Mouse (Mus musculus) gastrocnemius, adult 2 months (tissue): Measurements from ENCODE around the gene Ugt1a1. TPM values are rescaled to one million over a fixed set of nuclear protein-coding genes. Genes with fewer than 3 reads are reported as not detected.
A peak's percentile ranks its signal among the peaks of the same experiment; 100 is the strongest.
"Not testable (repeated sequence)": the region's sequence is repeated elsewhere in the genome, so short reads cannot be mapped to it uniquely, and the experiment has no call there.

Experiments
- DNase-seq: peaks from one replicate; pipeline ENCODE4 v3.0.0; 2022
- H3K27ac ChIP-seq: fragments of 200-600 bp; 2 replicates; pipeline ENCODE4 v1.8.1; 2022; ENCODE audit warnings: mild to moderate bottlenecking
- H3K4me3 ChIP-seq: fragments of 200-600 bp; 2 replicates; pipeline ENCODE4 v1.8.1; 2022; ENCODE audit warnings: mild to moderate bottlenecking, moderate library complexity
- CTCF ChIP-seq: fragments of 200-600 bp; IDR thresholded peaks from 2 replicates; pipeline ENCODE4 v1.8.1; 2022; ENCODE audit warnings: antibody characterized with exemption, mild to moderate bottlenecking, moderate library complexity
- intact Hi-C: fragments of 180-260 bp; cut with DNase I; formaldehyde crosslinking; loops from one replicate; pipeline ENCODE4 v1.15.1; 2025
- long read RNA-seq, 2 experiments: library from polyadenylated mRNA; stranded (forward); transcript quantifications; one replicate each; pipeline ENCODE4 v2.0.0; 2021
- total RNA-seq, 2 experiments: library from RNA; stranded (reverse); gene quantifications; 2 replicates each; pipeline ENCODE4 v1.2.3; 2021

The Ugt1a1 gene
- not detected for total RNA-seq
- long read RNA-seq, experiment 1, result 0 reads
- long read RNA-seq, experiment 2, result 0 reads

GRCm38 (mm10) chr1:88211812-88212211 lies at the start of gene Ugt1a1:
TSS of gene Ugt1a1 (plus strand) at chr1:88211959.
- DNase-seq, result no peak
- intact Hi-C loops, result no loop called here
- no peak within 1 kb of the TSS for H3K27ac ChIP-seq
- TF ChIP-seq CTCF, result no peak
- H3K4me3 ChIP-seq, result no peak within 1 kb of the TSS

GRCm38 (mm10) chr1:88165711-88166110 lies 46.0 kb upstream of the Ugt1a1 start, which contains the start of gene Ugt1a5:
TSS of gene Ugt1a5 (plus strand) at chr1:88166012.
- H3K27ac ChIP-seq, result no peak within 1 kb of the TSS
- no peak for TF ChIP-seq CTCF
- intact Hi-C loops, result no loop called here
- H3K4me3 ChIP-seq, result no peak within 1 kb of the TSS
- no peak for DNase-seq

DNA sequence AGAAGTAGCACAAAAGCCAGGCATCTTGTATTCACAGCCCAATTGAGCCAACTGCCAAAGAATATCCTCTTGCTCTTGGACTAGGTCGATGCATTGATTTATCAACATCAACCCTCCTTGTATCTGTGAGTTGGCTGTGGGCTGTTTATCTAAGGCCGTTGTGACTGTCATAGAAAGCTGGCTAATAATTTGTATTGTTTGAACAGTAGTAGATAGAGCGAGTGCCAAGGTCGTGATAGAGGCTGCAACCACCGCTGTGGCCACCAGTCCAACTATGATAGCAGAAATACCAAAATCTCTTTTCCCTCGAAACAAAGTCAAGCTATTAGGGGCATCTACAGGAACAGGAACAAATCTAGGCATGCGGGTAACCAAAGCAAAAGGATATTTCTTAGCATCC lies 39.6 kb upstream of the Ugt1a1 start:
- H3K4me3 ChIP-seq, H3K27ac ChIP-seq, DNase-seq, intact Hi-C loops: not testable (repeated sequence)

GRCm38 (mm10) chr1:88179657-88180056 lies 32.1 kb upstream of the Ugt1a1 start:
- no peak for TF ChIP-seq CTCF
- intact Hi-C loops, result no loop called here
- no peak for DNase-seq
- Histone ChIP-seq H3K4me3 (no peak overlapping the region), H3K27ac (no peak overlapping the region)

DNA sequence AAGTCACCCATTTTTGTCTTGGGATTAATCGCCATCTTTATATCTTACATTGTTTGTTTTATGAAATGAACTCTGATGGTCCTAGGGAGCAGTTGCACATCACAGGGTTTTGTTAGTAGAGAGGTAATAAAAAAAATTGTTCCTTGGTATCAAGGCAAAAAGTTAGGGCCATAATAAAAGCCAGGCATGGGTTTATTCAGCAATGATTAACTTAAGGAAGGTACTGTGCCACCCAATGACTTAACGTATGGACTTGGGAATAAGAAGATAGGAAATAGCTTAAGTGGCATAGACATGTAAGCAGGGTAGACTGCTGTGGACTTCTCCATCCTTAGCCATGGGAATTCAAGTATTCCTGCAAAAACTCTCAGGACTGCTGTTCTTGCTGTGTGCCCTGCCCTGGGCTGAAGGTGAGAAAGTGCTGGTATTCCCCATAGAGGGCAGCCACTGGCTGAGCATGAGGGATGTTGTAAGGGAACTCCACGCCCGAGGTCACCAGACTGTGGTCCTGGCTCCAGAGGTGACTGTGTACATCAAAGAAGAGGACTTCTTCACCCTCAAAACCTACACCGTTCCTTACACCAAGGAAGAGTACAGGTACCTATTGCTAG lies 25.3 kb upstream of the Ugt1a1 start:
- H3K4me3 ChIP-seq, result no peak overlapping the region
- no peak for DNase-seq
- TF ChIP-seq CTCF, result no peak
- intact Hi-C loops, result no loop called here
- H3K27ac ChIP-seq, result no peak overlapping the region

DNA sequence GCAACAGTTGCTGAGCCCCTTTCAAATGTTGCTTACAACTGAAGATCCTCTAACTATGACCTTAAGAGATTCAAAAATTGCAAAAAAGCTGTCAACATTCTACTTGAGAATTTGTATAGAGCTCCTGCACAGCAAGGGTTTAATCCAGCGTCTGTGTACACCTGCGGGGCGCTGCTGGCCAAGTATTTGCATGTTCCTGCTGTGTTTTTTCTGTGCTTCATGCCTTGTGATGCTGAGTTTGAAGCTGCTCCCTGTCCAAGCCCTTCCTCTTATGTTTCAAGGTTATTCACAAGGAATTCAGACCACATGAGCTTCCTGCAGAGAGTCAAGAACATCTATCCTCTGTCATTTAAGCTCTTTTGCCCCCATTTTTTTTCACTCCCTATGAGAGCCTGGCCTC lies 19.6 kb upstream of the Ugt1a1 start:
- no peak for DNase-seq
- intact Hi-C loops, result no loop called here
- no peak for TF ChIP-seq CTCF
- Histone ChIP-seq H3K4me3 (no peak overlapping the region), H3K27ac (no peak overlapping the region)

GRCm38 (mm10) chr1:88195687-88196086 lies 16.1 kb upstream of the Ugt1a1 start:
- no peak overlapping the region for H3K4me3 ChIP-seq
- no peak for DNase-seq
- intact Hi-C loops, result no loop called here
- H3K27ac ChIP-seq, result no peak overlapping the region
- TF ChIP-seq CTCF, result no peak

- no peak for TF ChIP-seq CTCF
- intact Hi-C loops, result no loop called here
- H3K4me3 ChIP-seq, result no peak overlapping the region
Measured at GRCm38 (mm10) chr1:88197443-88197842, 14.3 kb upstream of the Ugt1a1 start.

GRCm38 (mm10) chr1:88199996-88200395 lies 11.8 kb upstream of the Ugt1a1 start:
- no peak for DNase-seq
- no peak for TF ChIP-seq CTCF
- Histone ChIP-seq H3K4me3 (no peak overlapping the region), H3K27ac (no peak overlapping the region)
- intact Hi-C loops, result no loop called here

More at GRCm38 (mm10) chr1:88197443-88197842, 14.3 kb upstream of the Ugt1a1 start:
- DNase-seq, result no peak
- H3K27ac ChIP-seq, result no peak overlapping the region

DNA sequence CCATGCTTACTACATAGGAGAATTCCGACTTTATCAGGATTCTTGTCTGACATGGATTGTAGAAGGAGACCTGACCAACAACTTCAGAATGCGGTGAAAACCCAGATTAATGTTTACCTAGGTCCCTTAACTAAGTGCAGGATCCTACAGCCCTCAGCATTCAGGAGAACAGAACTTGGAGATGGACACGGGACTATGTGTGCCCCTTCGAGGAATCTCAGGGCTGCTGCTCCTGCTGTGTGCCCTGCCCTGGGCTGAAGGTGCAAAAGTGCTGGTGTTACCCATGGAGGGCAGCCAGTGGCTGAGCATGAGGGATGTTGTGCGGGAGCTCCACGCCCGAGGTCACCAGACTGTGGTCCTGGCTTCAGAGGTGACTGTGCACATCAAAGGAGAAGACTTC lies 11.3 kb upstream of the Ugt1a1 start, which contains the start of gene Ugt1a2:
Gene Ugt1a2, plus strand, starts transcription at position 146 of the 400 bp plus-strand sequence.
- H3K4me3 ChIP-seq, result no peak within 1 kb of the TSS
- H3K27ac ChIP-seq, result no peak within 1 kb of the TSS
- no peak for TF ChIP-seq CTCF
- DNase-seq, result no peak
- intact Hi-C loops, result no loop called here

GRCm38 (mm10) chr1:88205294-88205922 lies 6.4 kb upstream of the Ugt1a1 start, which contains the start of gene Dnajb3:
TSS of gene Dnajb3 (minus strand) at chr1:88205782.
- intact Hi-C loops, result no loop called here
- Histone ChIP-seq H3K4me3 (peak within 1 kb of the TSS; percentile 72), H3K27ac (peak within 1 kb of the TSS; percentile 43; the same call in 1 of the 2 replicates)
- DNase-seq, result peak; percentile 81
- no peak for TF ChIP-seq CTCF

DNA sequence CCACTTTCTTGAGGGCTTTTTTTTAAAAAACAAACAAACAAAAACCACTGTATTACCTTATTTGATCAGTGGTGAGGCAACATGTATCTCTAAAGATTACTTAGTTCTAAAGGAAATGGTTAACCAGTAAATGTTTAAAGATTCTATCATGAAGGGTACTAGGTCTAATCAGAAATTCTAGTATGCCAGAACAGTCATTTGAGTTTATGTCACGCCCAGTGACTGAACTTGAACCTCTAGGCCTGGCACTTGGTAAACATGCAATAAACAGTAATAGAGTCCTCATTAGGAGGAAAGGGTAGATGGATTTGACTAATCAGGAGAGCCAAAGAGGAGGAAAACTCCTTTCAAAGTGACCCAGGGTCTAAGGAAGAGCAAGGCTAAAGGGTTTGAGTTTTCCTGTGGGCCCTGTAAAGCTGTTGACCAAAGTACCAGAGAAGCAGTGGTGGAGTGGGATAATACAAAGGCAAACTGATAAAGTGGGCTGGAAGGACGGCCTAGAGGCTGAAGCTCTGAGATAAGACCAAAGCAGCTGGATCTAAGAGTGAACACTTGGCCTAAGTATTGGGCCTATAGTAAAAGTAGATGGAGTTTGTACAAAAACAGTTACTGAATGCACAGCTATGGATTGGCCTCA lies 4.8 kb upstream of the Ugt1a1 start:
- intact Hi-C loops, result no loop called here
- no peak for DNase-seq
- no peak overlapping the region for H3K4me3 ChIP-seq
- H3K27ac ChIP-seq, result no peak overlapping the region
- no peak for TF ChIP-seq CTCF

GRCm38 (mm10) chr1:88212341-88213045 lies 734 bp downstream of the Ugt1a1 start:
- DNase-seq, result no peak

More at GRCm38 (mm10) chr1:88212341-88213045, 734 bp downstream of the Ugt1a1 start:
- H3K4me3 ChIP-seq, result no peak overlapping the region
- intact Hi-C loops, result no loop called here
- no peak overlapping the region for H3K27ac ChIP-seq
- TF ChIP-seq CTCF, result no peak
